Mouse (Mus musculus) left cerebral cortex, postnatal 4 days (tissue): ENCODE measurements around the gene Fosl2. TPM values are rescaled to one million over a fixed set of nuclear protein-coding genes. Genes with fewer than 3 reads are reported as not detected.

Experiments
- DNase-seq: peaks from one replicate; pipeline ENCODE4 v3.0.0-alpha.2; 2022
- intact Hi-C: fragments of 180-260 bp; cut with DNase I; formaldehyde crosslinking; loops from one replicate; pipeline ENCODE4 v1.15.1; 2025
- total RNA-seq, 2 experiments: library from RNA; stranded (reverse); gene quantifications; 2 replicates each; pipeline ENCODE4 v1.2.3; 2021

Fosl2 gene
- total RNA-seq, 2 experiments from 2014 or later = 46.3 to 52.0 TPM

DNA sequence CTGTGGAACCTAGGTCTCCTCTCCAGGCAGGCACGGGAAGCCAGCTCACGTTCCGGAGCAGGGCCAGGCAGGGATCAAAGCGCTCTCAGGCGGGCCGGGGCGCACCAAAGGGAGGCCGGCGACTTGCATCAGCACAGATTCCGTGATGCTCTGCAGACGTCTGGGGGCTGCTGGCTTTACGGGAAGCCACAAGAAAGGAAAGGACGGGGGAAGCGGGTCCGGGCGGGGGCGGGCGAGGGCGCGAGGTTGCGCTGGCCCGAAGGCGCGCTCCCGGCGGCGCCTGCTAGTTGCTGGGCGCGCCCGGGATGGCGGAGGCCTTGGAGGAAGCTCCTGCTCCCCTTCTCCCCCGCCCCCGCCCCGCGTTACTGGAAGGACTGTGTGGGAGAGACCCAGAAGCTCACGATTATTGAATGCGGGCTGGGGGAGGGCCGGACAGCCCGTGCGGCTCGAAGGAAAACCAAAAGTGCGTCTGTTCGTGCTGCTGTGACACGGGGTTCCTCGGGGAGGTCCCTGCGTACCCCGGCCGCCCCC, 2.6 kb upstream of the Fosl2 start:
- peak; percentile 68 for DNase-seq
- intact Hi-C loops = loop anchor here (5.0 to 10.0 kb wide), 2 partner anchors 76 to 538 kb away; partner anchors contain the start of gene Mrpl33

DNA sequence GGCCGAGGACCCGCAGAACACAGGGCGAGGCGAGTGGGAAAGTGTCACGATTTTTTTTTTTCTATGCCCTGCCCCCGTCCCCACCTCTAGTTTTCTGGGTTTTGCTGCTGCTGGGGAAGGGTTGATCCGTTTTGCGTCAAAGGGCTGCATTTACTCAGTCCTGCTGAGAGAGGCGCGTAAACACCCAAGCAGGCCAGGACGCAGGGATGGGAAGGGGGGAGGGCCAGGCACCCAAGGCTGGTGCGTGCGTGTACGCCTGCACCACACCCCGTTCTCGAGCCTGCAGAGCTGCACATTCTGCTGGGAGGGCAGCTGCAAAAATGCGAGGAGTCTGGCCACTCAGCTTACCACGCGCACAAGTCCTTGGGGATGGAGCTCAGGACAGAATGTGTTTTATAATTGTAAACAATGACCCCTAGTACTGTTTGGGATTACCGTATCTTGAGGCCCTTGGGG, 2.0 kb upstream of the Fosl2 start:
- peak; percentile 48 for DNase-seq
- intact Hi-C loops = loop anchor here (5.0 to 10.0 kb wide), 2 partner anchors 76 to 539 kb away; partner anchors contain the start of gene Mrpl33

DNA sequence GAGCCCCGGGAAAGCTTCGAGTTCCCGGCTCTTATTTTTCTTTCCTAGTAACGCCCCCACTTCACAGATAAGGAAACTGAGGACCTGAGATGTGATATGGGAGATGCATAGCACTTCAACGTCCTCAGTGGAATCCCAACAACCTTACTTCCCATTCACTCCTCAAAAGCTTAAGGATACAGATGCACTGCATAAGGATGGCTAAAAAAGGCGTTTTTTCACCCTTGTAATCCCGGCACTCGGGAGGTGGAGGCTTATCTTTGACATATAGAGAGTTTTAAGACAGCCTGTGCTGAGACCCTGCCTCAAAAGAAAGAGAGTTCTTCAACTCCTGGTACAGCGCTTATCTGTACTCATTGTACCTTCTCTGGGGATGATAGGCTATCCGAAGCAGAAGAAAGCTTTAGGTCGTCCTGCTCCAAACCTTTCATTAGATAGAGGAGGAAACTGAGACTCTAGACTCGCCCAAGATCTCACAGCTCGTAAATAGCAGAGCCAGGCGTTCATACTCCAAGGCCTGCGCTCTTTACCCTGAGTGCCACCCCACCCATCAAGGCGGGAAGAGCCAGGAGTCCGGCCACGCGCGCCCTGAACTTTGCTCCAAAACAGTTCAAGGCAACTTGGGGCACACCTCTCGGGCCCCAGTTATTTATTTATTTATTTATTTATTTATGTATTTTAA, 1.4 kb upstream of the Fosl2 start:
- no peak for DNase-seq

DNA sequence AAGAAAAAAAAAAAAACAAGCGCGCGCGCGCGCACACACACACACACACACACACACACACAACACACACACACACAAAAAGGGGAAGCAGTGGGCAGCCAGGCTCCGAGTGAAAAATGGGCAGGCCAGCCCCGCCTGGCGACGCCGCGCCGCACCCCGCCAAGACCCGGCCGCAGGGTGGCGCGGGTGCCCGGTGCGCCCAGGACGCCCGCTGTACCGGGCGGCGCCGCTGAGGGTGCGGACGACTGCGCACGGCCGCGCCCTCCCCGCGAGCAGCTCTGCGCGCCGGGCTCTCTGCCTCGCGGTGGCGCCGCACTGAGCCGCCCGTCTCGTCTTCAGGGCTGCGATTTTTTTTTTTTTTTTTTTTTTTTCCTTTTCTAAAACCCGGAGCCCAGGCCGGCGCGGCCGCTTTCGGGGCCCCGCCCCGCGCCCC, 682 bp upstream of the Fosl2 start:
- intact Hi-C loops = loop anchor here (5.0 to 10.0 kb wide), 3 partner anchors 78 to 540 kb away; partner anchors contain the start of genes Babam2, Mrpl33 and Rbks
- no peak for DNase-seq

More for the DNA sequence above, 1.4 kb upstream of the Fosl2 start:
- intact Hi-C loops = loop anchor here (5.0 to 10.0 kb wide), 2 partner anchors 77 to 539 kb away; partner anchors contain the start of gene Mrpl33

DNA sequence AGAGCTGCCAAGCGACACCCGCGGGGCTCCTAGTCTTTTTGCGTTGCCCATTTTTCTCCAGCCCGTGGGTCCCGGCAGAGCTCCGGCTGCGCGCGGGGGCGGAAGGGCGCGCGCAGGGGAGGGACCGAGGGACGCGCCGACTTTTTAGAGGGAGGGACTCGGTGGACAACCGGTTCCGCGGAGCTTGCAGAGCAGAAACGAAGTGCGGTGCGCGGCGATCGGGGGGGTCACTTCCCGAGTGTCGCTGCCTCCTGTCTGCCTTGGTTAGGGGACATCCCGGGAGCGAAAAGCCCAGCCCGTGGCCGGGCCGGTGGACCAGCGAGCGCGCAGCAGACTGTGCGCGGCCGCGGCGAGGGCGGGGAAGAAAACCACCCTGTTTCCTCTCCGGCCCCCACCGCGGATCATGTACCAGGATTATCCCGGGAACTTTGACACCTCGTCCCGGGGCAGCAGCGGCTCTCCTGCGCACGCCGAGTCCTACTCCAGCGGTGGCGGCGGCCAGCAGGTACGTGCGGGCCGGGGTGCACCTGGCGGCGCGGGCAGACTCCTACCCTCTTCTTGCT, 781 bp downstream of the Fosl2 start:
- intact Hi-C loops = loop anchor here (5.0 to 10.0 kb wide), 2 partner anchors 439 to 542 kb away; partner anchors contain the start of genes Babam2, Mrpl33 and Rbks
- DNase-seq = peak; percentile 40

DNA sequence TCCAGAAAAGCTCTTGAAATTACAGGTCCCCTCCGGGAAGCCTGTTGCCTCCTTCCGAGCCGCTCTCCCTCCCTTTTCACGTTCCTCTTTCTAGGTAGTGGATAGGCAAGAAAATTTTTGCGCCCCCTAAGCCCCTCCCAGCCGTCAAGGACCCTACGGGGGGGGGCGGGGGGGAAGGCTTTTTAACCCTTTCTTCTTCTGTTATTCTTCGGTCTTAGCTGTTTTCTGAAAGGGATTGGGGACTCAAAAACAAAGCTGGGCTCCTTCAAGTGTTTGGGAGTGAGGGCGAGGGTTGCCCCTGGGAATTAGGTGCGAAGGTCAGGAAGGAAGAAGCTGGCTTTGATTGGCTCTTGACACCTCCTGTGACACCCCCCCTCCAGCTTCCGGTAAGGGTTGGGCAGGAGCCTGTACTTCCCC, 1.5 kb downstream of the Fosl2 start:
- intact Hi-C loops = loop anchor here (5.0 to 10.0 kb wide), 2 partner anchors 440 to 542 kb away; partner anchors contain the start of genes Babam2, Mrpl33 and Rbks

DNA sequence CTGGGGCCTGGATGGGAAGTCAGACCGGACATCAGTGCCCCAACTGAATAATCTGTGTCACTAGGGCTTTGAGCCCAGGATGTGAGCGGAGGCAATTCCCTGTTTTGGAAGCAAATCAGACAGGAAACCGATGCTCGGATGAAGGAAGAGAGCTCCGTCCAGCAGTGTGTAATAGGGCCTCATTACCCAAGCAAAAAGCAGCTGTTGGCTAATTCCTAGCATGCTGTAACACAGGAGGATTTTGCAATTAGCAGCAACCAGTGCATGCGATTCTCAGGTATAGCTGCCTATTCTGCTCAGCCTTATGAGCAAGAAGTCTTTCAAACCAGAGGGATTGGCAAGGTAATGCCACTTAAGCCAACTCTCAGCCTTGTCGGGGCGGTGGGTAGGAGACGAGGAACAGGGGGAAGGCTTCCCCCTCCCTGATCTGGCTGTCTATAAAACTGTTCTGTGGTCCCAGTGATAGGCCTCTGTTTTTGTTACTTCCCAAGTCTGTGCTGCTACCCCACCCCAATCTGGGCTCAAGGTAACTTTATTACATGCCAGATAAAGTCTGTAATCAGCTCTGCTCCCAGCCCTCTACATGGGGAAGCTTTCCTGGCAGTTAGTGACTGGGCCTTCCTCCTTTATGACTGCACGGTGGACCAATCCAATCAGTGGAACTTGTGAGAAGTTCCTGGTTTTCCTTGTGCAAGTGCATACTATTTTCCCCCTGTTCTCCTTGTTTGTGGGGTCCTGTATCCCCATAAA, 3.0 kb downstream of the Fosl2 start:
- intact Hi-C loops = loop anchor here (2.0 to 10.0 kb wide), 4 partner anchors 212 to 574 kb away; partner anchors contain the start of genes Babam2, Mrpl33 and Rbks

More for the DNA sequence above, 1.5 kb downstream of the Fosl2 start:
- no peak for DNase-seq

DNA sequence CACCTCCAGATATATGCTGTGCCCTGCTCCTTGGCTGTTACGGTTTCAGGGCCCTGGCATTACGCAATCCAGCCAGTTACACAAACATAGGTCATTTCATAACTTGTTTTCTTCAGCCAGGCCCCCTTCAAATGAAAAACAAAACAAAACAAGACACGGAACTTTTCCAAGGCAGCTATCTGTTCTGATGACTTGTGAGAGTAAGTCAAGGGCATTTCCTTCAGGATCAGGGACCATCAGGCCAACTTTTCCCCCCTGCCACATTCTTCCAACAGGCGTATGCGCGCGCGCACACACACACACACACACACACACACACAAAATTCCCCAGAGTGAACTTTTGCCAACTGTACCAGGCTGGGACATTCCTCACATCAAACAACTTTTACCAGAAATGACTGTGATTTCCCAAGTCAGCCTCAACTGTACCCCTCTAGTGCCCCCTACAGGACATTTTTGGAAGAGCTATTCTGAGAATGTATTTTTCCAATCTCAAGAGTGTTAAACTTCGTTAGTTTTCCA, 4.0 kb downstream of the Fosl2 start:
- DNase-seq = no peak
- intact Hi-C loops = loop anchor here (2.0 to 10.0 kb wide), 4 partner anchors 213 to 575 kb away; partner anchors contain the start of genes Babam2, Mrpl33 and Rbks

More for the DNA sequence above, 3.0 kb downstream of the Fosl2 start:
- DNase-seq = no peak

DNA sequence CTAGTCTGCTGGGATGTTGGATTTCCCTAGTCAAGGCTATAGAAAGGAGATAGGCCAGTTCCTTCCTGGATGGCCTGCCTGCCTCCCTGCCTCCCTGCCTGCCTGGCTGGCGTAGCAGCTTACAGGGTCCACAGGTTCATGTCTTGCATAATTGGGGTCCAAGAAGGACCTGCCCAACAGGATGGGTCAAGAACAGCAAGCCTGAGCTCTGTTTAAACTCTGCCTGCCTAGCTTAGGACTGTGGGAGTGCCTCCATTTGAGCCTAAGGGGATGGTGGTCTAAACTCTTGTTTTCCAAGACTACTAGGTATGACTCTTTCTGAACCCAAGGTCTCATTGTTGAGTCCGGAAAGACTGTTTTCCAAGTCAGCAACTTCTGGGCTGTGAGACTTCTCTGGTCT, 6.3 kb downstream of the Fosl2 start:
- intact Hi-C loops = no loop called here
- no peak for DNase-seq

DNA sequence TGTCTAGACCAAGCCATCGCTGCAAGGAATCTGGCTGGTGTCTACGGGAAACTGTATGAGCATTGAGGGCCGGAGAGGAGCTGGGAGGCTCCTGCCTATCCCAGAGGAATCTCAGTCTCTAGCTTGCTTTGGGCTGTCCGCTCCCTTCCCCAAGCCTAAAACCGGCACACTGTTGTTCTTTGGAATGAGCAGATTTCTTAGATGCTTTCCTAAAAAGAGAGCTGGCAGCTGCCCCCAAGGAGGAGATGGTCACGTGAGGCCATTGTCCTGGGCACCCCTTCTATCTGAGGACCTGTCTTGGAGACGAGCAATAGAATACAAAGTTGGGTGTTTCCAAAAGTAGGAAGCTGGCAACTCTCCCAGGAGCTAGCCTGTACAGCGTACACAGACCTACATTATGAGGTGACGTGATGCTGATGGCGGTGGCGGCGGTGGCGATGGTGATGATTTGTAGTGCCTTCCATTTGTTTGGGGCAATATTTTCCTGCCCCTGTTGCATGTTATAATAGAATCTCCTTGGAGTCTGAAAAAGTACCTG, 7.9 kb downstream of the Fosl2 start:
- intact Hi-C loops = no loop called here
- DNase-seq = no peak

DNA sequence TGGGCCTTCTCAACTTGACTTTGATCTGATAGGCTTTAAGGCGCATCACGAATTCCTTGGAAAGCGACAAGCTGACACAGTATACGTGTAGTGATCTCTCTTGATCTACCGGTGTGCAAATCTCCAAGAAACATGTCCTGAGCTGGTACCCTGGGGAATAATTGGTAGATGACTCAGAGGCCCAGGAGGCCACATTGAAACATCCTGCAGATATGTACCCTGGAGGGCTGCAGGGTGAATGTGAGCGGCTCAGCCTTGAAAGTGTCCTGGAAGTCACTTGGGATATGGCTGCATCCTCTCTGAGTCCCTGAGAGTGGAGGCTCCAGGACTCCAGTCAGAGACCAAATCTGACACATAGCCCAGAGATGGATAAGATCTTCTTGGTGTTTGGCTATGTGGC, 10.7 kb downstream of the Fosl2 start:
- DNase-seq = no peak
- intact Hi-C loops = no loop called here

DNA sequence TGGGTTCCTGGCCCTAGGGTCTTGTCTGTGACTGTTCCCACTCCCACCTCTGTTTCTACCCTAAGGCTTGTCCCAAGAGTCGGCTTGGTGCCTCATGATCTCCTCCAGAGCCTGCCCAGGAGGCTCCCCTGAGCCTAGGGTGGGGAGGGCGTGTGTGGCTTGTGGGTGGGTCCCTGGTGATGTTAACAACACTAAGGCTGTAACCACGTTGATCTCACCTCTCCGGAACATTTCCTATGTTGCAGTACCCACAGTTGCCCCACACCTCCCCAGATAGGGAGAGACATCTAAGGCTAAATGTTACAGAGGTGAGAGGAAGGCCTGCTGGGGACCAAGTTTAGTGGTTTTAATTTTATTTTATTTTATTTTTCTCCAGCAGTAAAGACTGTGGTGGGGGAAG, 13.0 kb downstream of the Fosl2 start:
- intact Hi-C loops = no loop called here
- no peak for DNase-seq

DNA sequence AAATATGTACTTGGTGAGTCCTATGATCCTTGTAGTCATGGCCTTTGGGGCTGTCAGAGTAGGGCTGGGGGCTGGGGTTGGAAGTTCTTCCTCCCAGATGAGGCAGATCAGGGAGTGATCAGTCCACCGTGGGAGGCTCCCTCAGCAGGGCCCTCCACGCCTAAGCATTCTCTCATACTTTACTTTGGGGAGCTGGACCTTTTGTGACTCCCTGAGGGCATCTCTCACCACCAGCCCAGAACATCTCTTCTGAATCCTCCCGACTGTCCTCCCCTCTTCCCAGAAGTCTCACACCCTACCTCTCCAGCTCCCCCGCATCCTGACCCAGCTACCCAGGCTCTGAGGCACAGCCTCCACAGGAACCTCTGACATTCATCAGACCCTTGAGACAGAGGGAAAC, 15.6 kb downstream of the Fosl2 start:
- intact Hi-C loops = no loop called here
- no peak for DNase-seq

DNA sequence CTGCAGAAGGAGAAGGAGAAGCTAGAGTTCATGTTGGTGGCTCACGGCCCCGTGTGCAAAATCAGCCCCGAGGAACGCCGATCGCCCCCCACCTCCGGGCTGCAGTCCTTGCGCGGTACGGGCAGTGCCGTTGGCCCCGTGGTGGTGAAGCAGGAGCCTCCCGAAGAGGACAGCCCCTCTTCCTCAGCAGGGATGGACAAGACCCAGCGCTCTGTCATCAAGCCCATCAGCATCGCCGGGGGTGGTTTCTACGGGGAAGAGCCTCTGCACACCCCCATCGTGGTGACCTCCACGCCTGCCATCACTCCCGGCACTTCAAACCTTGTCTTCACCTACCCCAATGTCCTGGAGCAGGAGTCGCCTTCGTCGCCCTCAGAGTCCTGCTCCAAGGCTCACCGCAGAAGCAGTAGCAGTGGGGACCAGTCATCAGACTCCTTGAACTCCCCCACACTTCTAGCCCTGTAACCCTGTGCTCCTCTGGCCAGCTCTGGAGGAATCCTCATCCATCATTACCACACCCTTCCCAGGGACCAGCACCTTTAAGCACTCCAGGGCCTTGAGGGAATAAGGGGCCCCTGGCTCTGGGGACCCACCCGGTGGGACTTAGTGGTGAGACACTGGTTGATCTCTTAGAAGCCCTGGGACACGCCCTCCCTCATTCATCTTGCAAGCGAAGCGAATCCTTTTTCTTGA, 17.3 kb downstream of the Fosl2 start:
- DNase-seq = no peak
- intact Hi-C loops = no loop called here

DNA sequence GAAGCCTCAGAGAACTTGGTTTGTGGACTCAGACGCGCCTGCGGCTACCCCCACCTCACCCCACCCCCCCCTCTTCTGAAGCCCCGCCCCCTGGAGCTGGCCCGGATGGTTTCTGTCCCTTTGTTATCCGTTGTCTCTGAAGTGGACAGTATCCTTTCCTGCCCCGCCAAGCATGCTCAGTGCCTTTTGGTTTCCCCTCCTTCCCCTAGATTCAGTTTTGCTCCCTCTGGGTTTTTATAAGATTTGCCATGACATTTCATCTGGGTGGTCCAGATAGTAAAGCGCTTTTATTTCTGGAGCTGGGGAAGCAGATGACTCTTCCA, 17.8 kb downstream of the Fosl2 start:
- intact Hi-C loops = no loop called here
- DNase-seq = no peak

DNA sequence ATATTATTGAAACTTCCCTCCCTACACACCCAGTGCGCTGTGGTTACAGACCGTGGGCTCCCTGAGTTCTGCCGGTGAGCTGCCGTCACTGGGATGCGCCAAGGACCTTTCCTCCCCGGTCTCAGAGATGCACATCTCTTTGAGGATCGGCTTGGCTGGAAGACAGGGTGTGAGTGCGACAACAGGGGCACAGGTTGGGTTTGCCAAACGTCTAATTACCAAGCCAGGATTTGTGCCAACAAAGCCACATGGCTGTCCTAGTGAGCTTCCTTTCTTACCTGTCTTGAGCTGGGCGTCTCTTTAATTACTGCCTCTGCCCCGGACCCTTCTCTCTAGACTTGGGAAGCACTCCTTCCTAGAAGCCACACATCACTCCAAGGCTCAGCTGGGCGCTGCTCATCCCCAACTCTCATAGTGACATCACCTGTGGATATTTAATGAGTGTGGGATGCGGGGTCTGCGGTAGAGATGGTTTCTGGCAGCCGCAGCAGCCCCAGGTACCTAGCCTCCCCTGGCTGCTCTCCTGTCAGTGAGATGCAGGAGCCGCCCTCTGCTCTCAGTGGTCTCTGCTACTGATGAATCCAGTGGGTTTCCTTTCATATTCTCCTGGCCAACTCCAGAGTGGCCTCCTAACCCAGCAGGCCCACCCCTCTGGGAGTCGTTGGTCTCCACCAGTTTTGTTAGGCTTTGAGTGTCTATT, 18.3 kb downstream of the Fosl2 start:
- peak; percentile 37 for DNase-seq

DNA sequence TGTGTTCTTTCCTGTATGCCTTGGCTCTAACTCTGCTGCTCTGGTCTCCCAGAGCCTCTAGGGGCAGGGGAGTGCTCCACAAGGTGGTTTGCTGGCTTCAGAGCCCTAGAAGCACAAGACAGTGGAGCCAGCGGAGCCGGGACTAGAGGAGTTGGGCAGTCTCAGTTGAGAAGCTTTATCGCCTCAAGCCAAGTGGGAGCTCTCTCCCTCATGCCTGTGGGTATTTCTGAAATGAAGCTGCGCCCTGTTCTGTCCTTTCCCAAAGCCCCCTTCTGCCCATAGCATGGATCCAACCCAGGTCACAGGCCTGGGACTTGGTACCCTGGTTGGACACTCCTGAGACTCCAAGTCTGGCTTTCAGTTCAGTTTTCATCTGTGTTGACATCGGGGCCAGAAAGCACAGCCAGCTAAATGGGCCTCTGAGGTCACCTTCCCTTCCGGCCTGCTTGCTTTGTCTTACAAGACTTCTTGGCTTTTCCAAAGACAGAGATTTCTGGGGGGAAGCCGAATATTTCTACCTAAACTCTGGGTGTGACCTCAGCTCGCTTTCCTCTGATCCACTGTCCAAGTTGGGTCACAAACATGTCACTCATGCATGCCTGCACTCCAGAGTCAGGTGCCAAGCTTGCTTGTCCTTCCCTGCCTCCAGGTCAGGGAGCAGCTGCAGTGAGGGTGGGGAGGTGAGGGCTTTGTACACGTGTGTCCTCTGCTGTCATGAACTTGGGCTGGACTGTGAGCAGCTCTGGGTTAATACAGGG, 19.5 kb downstream of the Fosl2 start:
- intact Hi-C loops = no loop called here
- no peak for DNase-seq

More for the DNA sequence above, 18.3 kb downstream of the Fosl2 start:
- intact Hi-C loops = no loop called here

DNA sequence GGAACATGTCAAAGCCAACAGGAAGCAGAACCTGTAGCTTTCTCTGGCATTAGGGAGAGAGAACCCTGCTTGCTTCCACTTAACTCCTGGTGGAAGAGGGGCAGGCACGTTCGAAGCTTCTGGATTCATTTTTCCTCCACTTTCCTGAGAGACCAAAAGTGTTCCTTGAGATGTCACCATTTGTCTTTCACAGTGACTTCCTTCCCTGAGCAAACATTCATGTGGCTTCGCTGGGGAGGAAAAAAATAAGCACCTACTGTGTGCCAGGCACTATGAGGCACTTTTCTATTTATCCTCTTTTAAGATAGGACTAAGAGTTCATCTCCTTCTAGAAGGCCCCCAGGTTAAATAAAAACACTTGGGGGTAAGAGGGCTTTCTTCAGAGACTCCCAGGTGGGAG, 20.3 kb downstream of the Fosl2 start:
- DNase-seq = no peak
- intact Hi-C loops = no loop called here
